Mouse (Mus musculus) CH12F3 (cell line): Measurements from ENCODE around the gene Stpg3.

Experiments used
- in situ Hi-C: fragments of 300-500 bp; cut with MboI; formaldehyde crosslinking; loops from 2 replicates; pipeline ENCODE4 v1.14.3; 2020; ENCODE audit warnings: low sequenced_read_pairs

Gene Stpg3

DNA sequence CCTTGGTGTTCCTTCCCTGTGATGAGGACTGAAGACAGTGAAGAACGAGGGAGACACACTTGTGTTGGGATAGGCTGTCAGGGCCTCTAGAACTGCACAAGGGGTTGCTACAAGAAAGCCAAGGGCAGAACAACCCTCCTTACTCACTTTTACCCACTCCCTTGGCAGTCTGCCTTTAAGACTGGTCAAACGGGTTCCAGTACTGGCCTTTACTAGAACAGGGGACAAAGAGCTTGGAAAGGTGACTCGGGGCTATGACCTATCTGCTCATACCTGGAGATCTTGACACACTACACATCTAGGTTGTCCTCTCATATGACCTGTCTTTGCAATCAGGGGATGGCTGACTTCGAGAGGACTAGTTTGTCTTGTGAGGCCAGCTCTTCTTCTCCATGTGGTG lies 23.1 kb upstream of the Stpg3 start:
- in situ Hi-C loops: no loop called here

DNA sequence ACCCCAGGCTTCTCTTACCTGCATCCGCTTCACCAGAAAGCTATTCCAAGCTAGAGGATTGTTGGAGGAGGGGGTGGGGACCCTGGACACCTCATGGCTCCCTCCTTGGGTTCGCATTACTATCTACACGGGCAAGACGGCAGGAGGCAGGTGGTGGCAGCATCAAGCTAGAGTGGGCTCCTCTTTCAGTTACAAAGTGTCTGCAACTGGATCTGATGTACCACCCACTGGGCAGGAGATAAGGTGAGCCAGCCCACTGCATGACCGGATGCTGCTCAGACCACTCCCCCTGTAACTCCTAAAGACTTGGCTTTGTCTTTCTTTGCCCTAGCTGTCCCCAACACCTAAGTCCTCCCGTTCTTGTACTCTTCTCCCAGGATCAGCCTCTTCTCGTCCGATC lies 22.2 kb upstream of the Stpg3 start, which contains the start of gene Rnf224:
Gene Rnf224, minus strand, starts transcription at position 174 of the 400 bp plus-strand sequence.
- in situ Hi-C loops: no loop called here

- in situ Hi-C loops: no loop called here
Measured at GRCm38 (mm10) chr2:25234551-25235220, 20.2 kb upstream of the Stpg3 start.

DNA sequence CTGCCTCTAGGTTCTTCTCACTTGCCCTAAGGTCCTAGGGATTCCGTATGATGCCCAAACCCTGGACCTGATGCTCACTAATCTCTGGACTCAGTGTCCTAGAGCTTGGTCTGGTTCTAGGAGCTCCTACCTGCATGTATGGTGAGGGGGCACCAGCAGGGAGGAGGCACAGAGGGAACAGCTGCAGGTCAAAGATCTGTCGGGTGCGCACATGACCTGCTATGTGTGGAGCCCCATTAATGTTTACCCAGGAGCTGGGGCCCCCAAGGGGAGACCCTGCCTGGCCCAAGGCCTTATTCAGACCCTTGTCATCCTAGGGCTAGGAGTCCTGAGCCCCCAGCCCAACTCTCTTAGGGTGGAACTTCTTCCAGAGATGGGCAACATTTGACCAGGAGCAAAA lies 19.6 kb upstream of the Stpg3 start, which contains the start of gene Slc34a3:
Gene Slc34a3, minus strand, starts transcription at position 315 of the 400 bp plus-strand sequence.
- in situ Hi-C loops: no loop called here

DNA sequence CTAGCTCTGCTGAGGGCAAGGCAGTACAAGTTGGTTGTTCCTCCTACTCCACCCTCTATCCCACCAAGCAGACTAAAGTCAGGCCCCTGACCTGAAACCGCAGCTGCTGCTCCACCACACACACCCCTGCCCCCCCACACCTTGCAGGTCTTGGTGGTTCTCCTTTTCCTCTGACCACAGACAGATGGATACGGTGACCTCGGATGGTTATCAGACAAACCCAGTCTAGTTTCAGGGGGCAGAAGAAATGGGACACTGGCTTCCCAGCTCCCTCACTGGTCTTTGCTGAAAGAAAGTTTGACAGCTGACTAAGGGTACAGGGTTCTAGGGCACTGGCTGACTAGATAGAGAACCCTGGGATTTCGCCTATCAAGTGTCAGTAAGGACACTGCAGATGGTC lies 19.0 kb upstream of the Stpg3 start:
- in situ Hi-C loops: no loop called here

- in situ Hi-C loops: no loop called here
Measured at GRCm38 (mm10) chr2:25231038-25231437, 16.6 kb upstream of the Stpg3 start.

DNA sequence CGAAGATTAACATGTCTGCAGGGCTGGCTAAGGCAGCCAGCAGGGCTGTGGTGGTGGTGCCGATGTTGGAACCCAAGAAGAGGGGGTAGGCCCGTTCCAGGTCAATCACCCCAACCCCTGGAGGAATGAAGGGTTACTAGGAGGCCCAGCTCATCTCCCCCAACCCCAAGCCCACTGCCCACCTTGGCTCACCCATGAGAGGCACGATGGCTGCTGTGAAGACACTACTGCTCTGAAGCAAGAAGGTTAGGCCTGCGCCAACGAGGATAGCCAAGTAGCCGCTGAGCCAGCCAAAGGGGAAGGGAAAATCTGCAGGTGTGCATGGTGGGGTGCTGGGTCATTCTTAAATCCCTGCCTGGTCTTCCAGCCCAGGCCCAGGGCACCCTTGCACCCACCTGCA lies 16.1 kb upstream of the Stpg3 start:
- in situ Hi-C loops: no loop called here

DNA sequence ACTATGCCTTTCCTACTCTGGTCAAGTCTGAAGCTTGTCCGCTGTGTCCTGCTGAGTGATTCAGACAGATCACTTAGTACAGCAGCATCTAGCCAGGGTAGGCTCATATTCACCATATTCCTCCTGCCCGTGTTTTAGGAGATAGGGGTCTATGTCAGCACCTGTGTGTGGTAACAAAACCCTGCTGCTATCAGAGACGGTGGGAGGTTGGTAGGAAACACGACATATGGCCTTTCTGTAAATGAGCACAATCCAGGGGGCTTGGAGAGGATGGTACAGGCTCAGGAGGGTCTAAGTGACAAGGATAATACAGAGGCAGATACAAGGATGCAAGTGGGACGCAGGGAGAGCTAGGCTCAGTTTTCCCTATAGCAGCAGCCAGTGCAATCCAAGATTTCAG lies 15.1 kb upstream of the Stpg3 start:
- in situ Hi-C loops: no loop called here

DNA sequence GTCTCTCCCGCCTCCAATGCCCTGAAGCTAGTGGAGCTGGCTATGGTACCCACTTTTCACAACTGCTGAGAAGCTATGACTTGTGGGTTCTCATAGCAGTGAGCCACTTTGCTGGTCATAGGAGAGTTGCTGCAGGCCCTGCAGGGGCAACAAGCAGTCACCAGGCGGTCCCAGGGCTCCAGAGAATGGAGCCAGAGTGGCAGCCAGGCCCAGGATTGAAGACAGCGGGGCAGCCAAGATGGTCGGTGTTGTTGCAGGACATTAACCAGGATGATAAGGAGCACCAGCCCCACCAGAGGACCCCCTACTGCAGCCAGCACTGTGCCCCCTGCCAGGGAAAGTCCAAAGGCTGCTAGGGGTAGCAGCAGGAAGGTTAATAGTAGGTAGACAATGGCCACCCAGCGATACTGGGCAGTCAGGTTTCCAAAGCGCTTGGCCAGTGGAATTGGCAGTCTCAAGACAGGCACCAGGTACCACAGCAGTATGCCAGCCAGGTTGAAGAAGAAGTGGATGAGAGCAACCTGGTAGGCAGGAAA lies 14.6 kb upstream of the Stpg3 start:
- in situ Hi-C loops: no loop called here

DNA sequence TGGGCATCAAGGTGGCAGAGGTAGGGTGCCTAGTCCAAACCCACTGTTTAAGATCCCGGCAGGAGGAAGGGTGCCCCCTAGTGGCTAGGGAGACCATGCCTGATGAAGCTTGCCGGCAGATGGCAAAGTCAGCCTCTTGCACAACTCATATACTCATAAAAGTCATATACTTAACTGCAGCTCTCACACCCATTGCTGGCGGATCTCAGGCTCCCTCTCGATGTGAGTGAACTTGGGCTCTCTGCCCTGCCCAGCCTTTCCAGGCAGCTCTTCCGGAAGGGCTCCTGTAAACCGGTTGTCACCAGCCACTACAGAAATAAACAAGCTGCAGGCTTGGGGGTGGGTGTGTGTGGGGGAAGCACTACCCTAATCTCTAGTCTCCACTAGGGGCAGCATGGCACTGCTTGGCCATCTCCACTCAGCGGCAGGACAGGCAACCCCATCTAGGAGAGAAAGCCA lies 14.0 kb upstream of the Stpg3 start:
- in situ Hi-C loops: no loop called here

DNA sequence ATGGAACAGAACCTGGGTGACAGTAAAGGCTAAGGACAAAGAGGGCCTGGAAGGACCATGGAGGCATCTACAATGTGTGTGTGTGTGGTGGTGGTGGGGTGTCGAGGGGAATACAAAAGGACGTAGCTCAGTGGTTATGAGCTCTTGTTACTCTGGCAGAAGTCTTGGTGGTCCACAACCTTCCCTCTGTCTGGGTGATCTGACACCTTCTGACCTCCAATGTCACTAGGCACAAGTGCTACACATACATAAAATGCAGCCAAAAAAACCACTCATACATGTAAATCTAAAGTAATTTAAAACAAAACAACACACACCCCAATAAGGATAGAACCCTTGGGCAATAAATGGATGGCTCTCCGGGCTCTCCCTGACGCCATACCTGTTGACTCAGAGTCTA lies 13.0 kb upstream of the Stpg3 start:
- in situ Hi-C loops: no loop called here

DNA sequence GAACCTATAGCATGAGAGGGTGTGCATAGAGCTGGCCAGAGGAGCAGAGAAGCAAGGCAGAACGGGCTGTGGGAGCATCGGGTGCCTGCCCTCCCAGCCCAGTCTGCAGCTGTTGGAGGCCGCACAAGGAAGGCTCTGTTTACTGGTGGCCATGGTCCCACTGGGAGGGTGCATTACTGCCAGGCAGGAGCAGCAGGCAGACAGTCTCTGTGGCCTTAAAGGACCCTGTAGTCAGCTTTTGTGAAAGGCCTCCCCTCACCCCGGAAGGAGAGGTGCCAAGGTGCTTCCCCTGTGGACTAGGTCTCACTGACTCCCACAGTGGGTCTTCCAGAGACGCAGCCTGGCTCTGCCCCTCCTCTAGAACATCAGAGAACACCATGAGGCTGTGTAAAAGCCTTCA lies 12.4 kb upstream of the Stpg3 start:
- in situ Hi-C loops: no loop called here

DNA sequence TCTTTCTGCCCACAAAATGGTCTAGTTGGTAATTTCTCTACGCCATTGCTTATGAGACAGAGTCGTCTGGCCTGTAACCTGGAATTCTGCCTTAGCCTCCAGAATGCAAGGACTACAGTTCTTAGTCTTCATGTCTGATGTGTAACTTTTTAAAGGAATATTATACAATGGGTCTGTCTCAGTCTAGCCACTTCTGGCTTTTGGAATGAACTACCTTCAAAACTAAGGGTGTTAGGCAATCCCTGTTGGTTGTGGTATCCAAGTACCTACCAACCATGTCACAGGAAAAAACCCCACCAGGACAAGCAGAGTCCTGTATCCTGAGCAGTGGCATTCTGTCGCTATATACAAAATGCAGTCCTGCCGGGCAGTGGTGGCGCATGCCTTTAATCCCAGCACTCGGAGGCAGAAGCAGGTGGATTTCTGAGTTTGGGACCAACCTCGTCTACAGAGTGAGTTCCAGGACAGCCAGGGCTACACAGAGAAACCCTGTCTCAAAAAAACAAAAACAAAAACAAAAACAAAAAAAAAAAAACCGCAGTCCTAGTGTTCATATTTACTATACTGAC lies 11.5 kb upstream of the Stpg3 start:
- in situ Hi-C loops: no loop called here

DNA sequence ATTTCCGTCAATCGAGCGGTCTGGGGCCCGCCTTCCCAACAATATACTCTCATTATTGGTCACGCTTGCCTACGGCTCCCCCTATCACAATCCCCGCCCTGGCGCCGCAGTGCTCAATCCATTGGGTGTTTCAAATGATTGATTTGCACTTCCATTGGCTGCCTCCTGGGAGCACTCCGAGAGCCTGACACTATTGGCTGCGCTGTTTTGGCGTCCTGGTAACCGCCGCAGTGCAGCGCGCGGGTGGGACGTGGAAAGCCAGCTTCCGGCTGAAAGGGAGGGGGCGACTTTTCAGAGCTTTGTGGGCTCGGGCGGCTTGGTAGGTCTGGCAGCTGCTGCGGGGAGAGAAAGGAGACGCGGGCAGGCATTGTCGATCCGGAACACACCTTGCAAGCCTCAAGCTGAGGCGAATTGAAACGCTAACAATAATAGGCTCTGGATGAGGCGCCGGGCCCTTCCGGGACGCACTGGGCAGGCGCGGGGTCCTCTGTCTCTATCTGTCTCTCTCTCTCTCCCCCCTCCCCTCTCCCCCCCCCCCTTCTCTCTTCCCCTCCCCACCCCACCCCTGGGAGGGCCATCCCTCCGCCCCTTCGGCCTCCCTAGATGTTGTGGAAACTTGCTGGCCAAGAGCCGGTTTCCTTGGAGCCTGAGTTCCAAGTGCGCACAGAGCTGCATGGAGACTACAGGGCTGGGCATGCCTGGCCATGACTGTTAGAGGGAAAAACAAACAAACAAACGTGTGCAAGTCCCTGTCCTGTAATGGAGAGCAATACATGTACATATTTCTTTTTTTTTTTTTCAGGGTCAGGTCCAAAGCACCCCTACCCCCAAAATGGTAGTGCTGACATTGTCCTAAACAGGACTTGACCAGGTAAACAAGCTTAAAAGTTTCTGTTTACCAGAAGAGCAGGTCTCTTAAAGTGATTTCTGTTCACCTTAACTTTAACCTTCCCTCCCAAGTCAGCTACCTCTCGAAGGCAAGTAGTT lies 10.6 kb upstream of the Stpg3 start:
- in situ Hi-C loops: no loop called here

DNA sequence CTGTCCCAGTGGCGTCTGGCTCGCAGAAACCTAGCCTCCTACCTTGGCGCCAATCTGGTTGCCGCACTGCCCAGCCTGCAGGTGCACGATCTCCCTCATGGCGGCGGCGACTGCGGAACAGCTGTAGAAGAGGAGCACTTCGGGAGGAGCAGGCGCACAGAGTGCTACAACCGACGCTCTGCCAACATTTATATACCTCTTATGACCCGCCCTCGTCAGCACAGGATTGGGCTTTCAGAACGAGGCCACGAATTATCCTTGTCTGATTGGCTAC lies 10.0 kb upstream of the Stpg3 start, which contains the start of gene Tubb4b:
Gene Tubb4b, minus strand, starts transcription at position 211 of the 274 bp plus-strand sequence.
- in situ Hi-C loops: no loop called here

- in situ Hi-C loops: no loop called here
Measured at GRCm38 (mm10) chr2:25223681-25224491, 9.4 kb upstream of the Stpg3 start.

GRCm38 (mm10) chr2:25221331-25221772 lies 6.9 kb upstream of the Stpg3 start:
- in situ Hi-C loops: no loop called here

DNA sequence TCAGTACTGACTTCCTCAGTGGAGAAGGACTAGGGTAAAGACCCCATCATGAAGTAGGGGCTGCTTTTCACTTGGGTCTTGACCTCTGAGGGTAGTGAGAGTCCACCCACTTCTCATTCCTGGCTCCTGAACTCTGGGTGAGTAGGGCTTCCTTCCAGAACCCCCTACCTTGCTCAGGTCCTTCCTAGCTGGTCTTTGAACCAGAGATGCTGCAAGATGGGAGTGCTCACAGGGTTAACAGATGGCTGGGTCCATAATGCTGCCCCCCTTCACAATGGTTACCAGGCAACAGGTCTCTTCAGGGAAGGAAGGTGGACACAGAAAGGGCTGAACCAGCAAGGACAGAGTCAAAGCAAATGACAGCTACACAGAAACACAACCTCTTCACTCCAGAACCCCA lies 4.0 kb upstream of the Stpg3 start, which contains the start of gene Fam166a:
Gene Fam166a, plus strand, starts transcription at position 301 of the 400 bp plus-strand sequence.
- in situ Hi-C loops: no loop called here

- in situ Hi-C loops: no loop called here
Measured at GRCm38 (mm10) chr2:25217666-25218065, 3.2 kb upstream of the Stpg3 start.

DNA sequence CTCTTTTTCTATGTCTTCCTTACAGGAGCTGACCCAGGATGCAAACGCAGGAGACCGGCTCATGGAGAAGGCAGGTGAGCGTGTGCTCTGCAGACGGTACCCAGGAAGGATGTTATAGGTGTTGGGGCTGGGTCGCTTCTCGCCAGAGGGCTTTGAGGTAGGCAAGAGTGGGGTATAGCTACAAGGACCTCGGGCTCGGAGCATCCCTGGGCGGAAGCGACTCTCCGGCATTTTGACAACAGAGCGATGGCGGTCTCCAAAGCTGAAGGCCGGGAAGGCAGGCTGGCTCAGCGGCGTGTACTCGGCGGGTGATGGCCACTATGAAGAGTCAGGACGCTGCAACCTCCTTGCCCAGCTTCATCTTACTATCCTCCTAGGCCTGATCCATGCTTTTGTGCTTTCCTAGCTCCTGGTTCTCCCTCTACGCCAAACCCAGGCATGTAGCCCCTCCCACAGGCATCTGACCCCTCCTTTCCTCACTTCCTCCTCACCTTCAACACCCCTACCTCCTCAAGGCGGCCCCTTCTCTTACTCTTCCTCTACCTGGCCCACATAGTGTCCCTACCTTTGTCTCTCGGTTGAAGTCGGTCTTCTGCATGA lies 1.1 kb downstream of the Stpg3 start:
- in situ Hi-C loops: no loop called here
